8 mouse cellular contexts compared by ENCODE assay signal in genomic region chr2:90904856-90905224, GRCm38 (mm10). TPM values are rescaled to one million over a fixed set of nuclear protein-coding genes. Genes with fewer than 3 reads are reported as not detected.
DNase-seq lines count a peak whose midpoint lies in the region; ATAC-seq and TF ChIP-seq lines count a peak whose summit lies in the region.

No protein-coding gene starts in this region.

- H3K79me2 ChIP-seq in heart, adult 2 months (replicated peaks; ENCODE audit: control insufficient read depth, insufficient read depth, low read length) = no peaks in the 10 kb centered on the region

- no peak for TF ChIP-seq EP300 in heart, adult 2 months (IDR thresholded peaks at IDR 0.05; ENCODE audit: insufficient read depth, low read depth, low read length)

- TF ChIP-seq POLR2A in heart, adult 2 months (IDR thresholded peaks at IDR 0.05; ENCODE audit: insufficient read depth, low read depth, low read length) = no peak

- no peaks in the 10 kb centered on the region for H3K27me3 ChIP-seq in heart, adult 2 months (ENCODE audit: control insufficient read depth, insufficient read depth, low read length)
- no peaks in the 10 kb centered on the region for H3K27me3 ChIP-seq in G1E (ENCODE audit: insufficient read depth, low read length)
- no peaks in the 10 kb centered on the region for H3K27me3 ChIP-seq in forebrain, embryonic 16.5 days (replicated peaks; ENCODE audit: control insufficient read depth, insufficient read depth, low read length)
- H3K27me3 ChIP-seq in liver, embryonic 11.5 days (replicated peaks; ENCODE audit: control insufficient read depth, insufficient read depth, low read length) = no peaks in the 10 kb centered on the region
- no peaks in the 10 kb centered on the region for H3K27me3 ChIP-seq in stomach, embryonic 16.5 days (ENCODE audit: control insufficient read depth, insufficient read depth, low read length)

- H3K9ac ChIP-seq in heart, adult 2 months (ENCODE audit: low read depth, low read length) = peak overlapping the region; percentile 79
- H3K9ac ChIP-seq in forebrain, embryonic 16.5 days (replicated peaks; ENCODE audit: low read depth, low read length) = peak overlapping the region; percentile 85
- peak overlapping the region; percentile 95 for H3K9ac ChIP-seq in liver, embryonic 11.5 days (ENCODE audit: low read depth, low read length)
- H3K9ac ChIP-seq in stomach, embryonic 16.5 days (ENCODE audit: low read length) = peak overlapping the region; percentile 94

- ATAC-seq in G1E (ENCODE audit: extremely low read depth, insufficient number of reproducible peaks, low FRiP score, poor library complexity, severe bottlenecking) = no peak
- no peak; the same call in 1 of the 2 replicates for ATAC-seq in forebrain, embryonic 16.5 days
- ATAC-seq in liver, embryonic 11.5 days (replicated peaks; ENCODE audit: low FRiP score) = peak; percentile 53
- peak; percentile 30; the same call in 1 of the 2 replicates for ATAC-seq in stomach, embryonic 16.5 days (ENCODE audit: insufficient read depth, low FRiP score)

- DNase-seq in heart, adult 2 months = no peak
- DNase-seq in heart, postnatal 10 days = no peak
- peak; percentile 43 for DNase-seq in G1E (ENCODE audit: low spot score)
- no peak for DNase-seq in liver, embryonic 11.5 days (ENCODE audit: low spot score)
- no peak for DNase-seq in cerebellum, adult 11 months
- no peak for DNase-seq in layer of hippocampus, adult 8-10 months (ENCODE audit: low spot score in 2 of 2)

- under 1% methylated on average over 21 of the region's 21 CpGs for WGBS in heart, adult 2 months
- WGBS in forebrain, embryonic 16.5 days = under 1% methylated on average over 21 of the region's 21 CpGs
- under 1% methylated on average over 21 of the region's 21 CpGs for WGBS in liver, embryonic 11.5 days
- under 1% methylated on average over 21 of the region's 21 CpGs for WGBS in stomach, embryonic 16.5 days

- no peak for TF ChIP-seq CTCF in heart, adult 2 months (IDR thresholded peaks at IDR 0.05)
- TF ChIP-seq CTCF in G1E (IDR thresholded peaks at IDR 0.05; ENCODE audit: low read depth, low read length) = no peak

- no peaks in the 10 kb centered on the region for H3K9me3 ChIP-seq in G1E (replicated peaks)
- no peaks in the 10 kb centered on the region for H3K9me3 ChIP-seq in forebrain, embryonic 16.5 days (ENCODE audit: control insufficient read depth, low read length)
- no peaks in the 10 kb centered on the region for H3K9me3 ChIP-seq in liver, embryonic 11.5 days (ENCODE audit: control insufficient read depth, low read length)
- H3K9me3 ChIP-seq in stomach, embryonic 16.5 days (replicated peaks; ENCODE audit: control insufficient read depth, low read length) = no peaks in the 10 kb centered on the region

- H3K4me1 ChIP-seq in heart, adult 2 months (ENCODE audit: control insufficient read depth, insufficient read depth, low read length) = peaks cover 9% of the 10 kb centered on the region
- peaks cover 50% of the 10 kb centered on the region for H3K4me1 ChIP-seq in G1E (ENCODE audit: insufficient read depth, low read depth, low read length)
- peaks cover 27% of the 10 kb centered on the region for H3K4me1 ChIP-seq in forebrain, embryonic 16.5 days (replicated peaks; ENCODE audit: control insufficient read depth, insufficient read depth, low read length)
- H3K4me1 ChIP-seq in liver, embryonic 11.5 days (replicated peaks; ENCODE audit: control insufficient read depth, insufficient read depth, low read length) = peaks cover 11% of the 10 kb centered on the region
- H3K4me1 ChIP-seq in stomach, embryonic 16.5 days (ENCODE audit: control insufficient read depth, insufficient read depth, low read length) = peaks cover 19% of the 10 kb centered on the region

- H3K36me3 ChIP-seq in heart, adult 2 months (ENCODE audit: control insufficient read depth, insufficient read depth, low read length) = 0 out of 2 replicates have a peak, but pooled peaks cover 2% of the 10 kb centered on the region
- H3K36me3 ChIP-seq in G1E (replicated peaks) = peaks cover 74% of the 10 kb centered on the region
- peaks cover 13% of the 10 kb centered on the region for H3K36me3 ChIP-seq in forebrain, embryonic 16.5 days (ENCODE audit: control insufficient read depth, insufficient read depth)
- peaks cover 31% of the 10 kb centered on the region for H3K36me3 ChIP-seq in liver, embryonic 11.5 days (ENCODE audit: control insufficient read depth, insufficient read depth, low read length)
- H3K36me3 ChIP-seq in stomach, embryonic 16.5 days (ENCODE audit: control insufficient read depth, insufficient read depth, low read length) = peaks cover 8% of the 10 kb centered on the region; the same call in 1 of the 2 replicates

- H3K4me2 ChIP-seq in forebrain, embryonic 16.5 days (ENCODE audit: low read length) = peak overlapping the region; percentile 82
- peak overlapping the region; percentile 78 for H3K4me2 ChIP-seq in liver, embryonic 11.5 days
- H3K4me2 ChIP-seq in stomach, embryonic 16.5 days (ENCODE audit: low read depth, low read length) = peak overlapping the region; percentile 71

- H3K4me3 ChIP-seq in heart, adult 2 months = peak overlapping the region; percentile 75
- H3K4me3 ChIP-seq in G1E (ENCODE audit: low read depth, low read length) = peak overlapping the region; percentile 83
- peak overlapping the region; percentile 76 for H3K4me3 ChIP-seq in forebrain, embryonic 16.5 days (replicated peaks; ENCODE audit: low read length)
- peak overlapping the region; percentile 88 for H3K4me3 ChIP-seq in liver, embryonic 11.5 days (ENCODE audit: low read depth, low read length)
- H3K4me3 ChIP-seq in stomach, embryonic 16.5 days (replicated peaks; ENCODE audit: low read length) = peak overlapping the region; percentile 75

- intact Hi-C loops in heart, adult 2 months (cut with DNase I) = loop anchor here (1.0 to 5.0 kb wide), 4 partner anchors 12 to 297 kb away; partner anchors contain the start of genes Acp2, Mtch2 and Nr1h3
- intact Hi-C loops in heart, postnatal 10 days (cut with DNase I) = loop anchor here (5.0 kb wide), 1 partner anchor 38 kb away; no protein-coding TSS in a partner anchor

- H3K27ac ChIP-seq in heart, adult 2 months = peak overlapping the region; percentile 96
- peak overlapping the region; percentile 91 for H3K27ac ChIP-seq in forebrain, embryonic 16.5 days (ENCODE audit: low read length)
- peak overlapping the region; percentile 81; the same call in 1 of the 2 replicates for H3K27ac ChIP-seq in liver, embryonic 11.5 days (ENCODE audit: low read depth, low read length)
- H3K27ac ChIP-seq in stomach, embryonic 16.5 days (ENCODE audit: low read length) = peak overlapping the region; percentile 90

RNA-seq across cellular contexts. Expression of gene Ndufs3, which starts 0.2 kb away (rescaled TPM):
- 100 to 1,000 TPM; 770 to 910 TPM for total RNA-seq in heart, adult 2 months (2021)
- polyA plus RNA-seq in heart, adult 2 months (2012; rRNA removed) = 596 and 1,142 TPM in 2 replicates
- total RNA-seq in heart, postnatal 10 days (2021) = 100 to 1,000 TPM; 693 to 709 TPM
- total RNA-seq in G1E (2014; fragmentation: Nextera tagmentation) = 106 and 132 TPM in 2 replicates
- total RNA-seq in G1E (2017) = 131 and 165 TPM in 2 replicates
- polyA plus RNA-seq in G1E (2012) = 86.8 and 94.6 TPM in 2 replicates
- 211 and 212 TPM in 2 replicates for polyA plus RNA-seq in forebrain, embryonic 16.5 days (2015; fragmentation: Nextera tagmentation; extraction: Ambion mirVana)
- polyA plus RNA-seq in liver, embryonic 11.5 days (2014; fragmentation: Nextera tagmentation; extraction: Ambion mirVana) = 223 and 236 TPM in 2 replicates
- polyA plus RNA-seq in stomach, embryonic 16.5 days (2015; fragmentation: Nextera tagmentation; extraction: Ambion mirVana) = 221 and 234 TPM in 2 replicates
- 100 to 1,000 TPM; 234 to 266 (median 248) TPM for total RNA-seq in layer of hippocampus, adult 8-10 months (2022)

RNA-seq across cellular contexts. Expression of gene Kbtbd4, which starts 0.3 kb away (rescaled TPM):
- total RNA-seq in heart, adult 2 months (2021) = 10 to 100 TPM; 20.6 to 23.4 TPM
- polyA plus RNA-seq in heart, adult 2 months (2012; rRNA removed) = 14.0 and 23.3 TPM in 2 replicates
- total RNA-seq in heart, postnatal 10 days (2021) = 10 to 100 TPM; 21.7 to 26.1 TPM
- total RNA-seq in G1E (2014; fragmentation: Nextera tagmentation) (18.2 and 21.4 TPM in 2 replicates), G1E (2017) (31.8 and 35.5 TPM in 2 replicates)
- polyA plus RNA-seq in G1E (2012) = 4.0 and 6.6 TPM in 2 replicates
- polyA plus RNA-seq in forebrain, embryonic 16.5 days (2015; fragmentation: Nextera tagmentation; extraction: Ambion mirVana) = 61.9 and 62.3 TPM in 2 replicates
- 32.6 and 34.4 TPM in 2 replicates for polyA plus RNA-seq in liver, embryonic 11.5 days (2014; fragmentation: Nextera tagmentation; extraction: Ambion mirVana)
- polyA plus RNA-seq in stomach, embryonic 16.5 days (2015; fragmentation: Nextera tagmentation; extraction: Ambion mirVana) = 29.7 and 32.4 TPM in 2 replicates
- total RNA-seq in layer of hippocampus, adult 8-10 months (2022) = 10 to 100 TPM; 32.5 to 45.7 (median 34.0) TPM

RNA-seq across cellular contexts. Expression of gene C1qtnf4, which starts 19.2 kb away (rescaled TPM):
- 1 to 10 TPM; 4.2 to 4.4 TPM for total RNA-seq in heart, adult 2 months (2021)
- 6.4 and 8.4 TPM in 2 replicates for polyA plus RNA-seq in heart, adult 2 months (2012; rRNA removed)
- 1 to 10 TPM; 6.2 to 6.6 TPM for total RNA-seq in heart, postnatal 10 days (2021)
- total RNA-seq in G1E (2014; fragmentation: Nextera tagmentation) (not detected in 2 replicates), G1E (2017) (0.16 TPM in 1 of 2 replicates, not detected in the other)
- not detected in 2 replicates for polyA plus RNA-seq in G1E (2012)
- polyA plus RNA-seq in forebrain, embryonic 16.5 days (2015; fragmentation: Nextera tagmentation; extraction: Ambion mirVana) = 28.6 and 29.9 TPM in 2 replicates
- polyA plus RNA-seq in liver, embryonic 11.5 days (2014; fragmentation: Nextera tagmentation; extraction: Ambion mirVana) = 6.6 and 6.9 TPM in 2 replicates
- polyA plus RNA-seq in stomach, embryonic 16.5 days (2015; fragmentation: Nextera tagmentation; extraction: Ambion mirVana) = 5.3 and 5.7 TPM in 2 replicates
- total RNA-seq in layer of hippocampus, adult 8-10 months (2022) = 100 to 1,000 TPM; 162 to 176 (median 166) TPM

RNA-seq across cellular contexts. Expression of gene Celf1, which starts 35.3 kb away (rescaled TPM):
- 10 to 100 TPM; 69.2 to 77.7 TPM for total RNA-seq in heart, adult 2 months (2021)
- polyA plus RNA-seq in heart, adult 2 months (2012; rRNA removed) = 39.2 and 74.0 TPM in 2 replicates
- 100 to 1,000 TPM; 111 to 119 TPM for total RNA-seq in heart, postnatal 10 days (2021)
- total RNA-seq in G1E (2014; fragmentation: Nextera tagmentation) (67.0 and 73.9 TPM in 2 replicates), G1E (2017) (59.1 and 66.2 TPM in 2 replicates)
- 93.8 and 97.1 TPM in 2 replicates for polyA plus RNA-seq in G1E (2012)
- polyA plus RNA-seq in forebrain, embryonic 16.5 days (2015; fragmentation: Nextera tagmentation; extraction: Ambion mirVana) = 130 and 144 TPM in 2 replicates
- 78.1 and 90.5 TPM in 2 replicates for polyA plus RNA-seq in liver, embryonic 11.5 days (2014; fragmentation: Nextera tagmentation; extraction: Ambion mirVana)
- polyA plus RNA-seq in stomach, embryonic 16.5 days (2015; fragmentation: Nextera tagmentation; extraction: Ambion mirVana) = 74.3 and 81.5 TPM in 2 replicates
- 100 to 1,000 TPM; 119 to 137 (median 132) TPM for total RNA-seq in layer of hippocampus, adult 8-10 months (2022)

RNA-seq across cellular contexts. Expression of gene Mtch2, which starts 57.9 kb away (rescaled TPM):
- total RNA-seq in heart, adult 2 months (2021) = 100 to 1,000 TPM; 171 to 197 TPM
- polyA plus RNA-seq in heart, adult 2 months (2012; rRNA removed) = 137 and 261 TPM in 2 replicates
- total RNA-seq in heart, postnatal 10 days (2021) = 100 to 1,000 TPM; 205 TPM
- total RNA-seq in G1E (2014; fragmentation: Nextera tagmentation) (142 and 174 TPM in 2 replicates), G1E (2017) (226 and 233 TPM in 2 replicates)
- polyA plus RNA-seq in G1E (2012) = 11.3 and 11.8 TPM in 2 replicates
- 264 and 287 TPM in 2 replicates for polyA plus RNA-seq in forebrain, embryonic 16.5 days (2015; fragmentation: Nextera tagmentation; extraction: Ambion mirVana)
- 218 and 231 TPM in 2 replicates for polyA plus RNA-seq in liver, embryonic 11.5 days (2014; fragmentation: Nextera tagmentation; extraction: Ambion mirVana)
- 221 and 238 TPM in 2 replicates for polyA plus RNA-seq in stomach, embryonic 16.5 days (2015; fragmentation: Nextera tagmentation; extraction: Ambion mirVana)
- total RNA-seq in layer of hippocampus, adult 8-10 months (2022) = 100 to 1,000 TPM; 115 to 131 (median 120) TPM

Comparison
In these comparisons a context has a peak if more than half of its experiments do, and no peak if none do; other contexts are left out.
1. ATAC-seq: peak in liver, embryonic 11.5 days (single experiment) and stomach, embryonic 16.5 days (single experiment); none in G1E (single experiment) and forebrain, embryonic 16.5 days (single experiment).
2. Peak in every context shown above with its lines, with median percentiles within 50 percentile points of each other: H3K27ac ChIP-seq, H3K4me3 ChIP-seq, H3K9ac ChIP-seq and H3K4me2 ChIP-seq.